8 mouse cellular contexts compared by ENCODE assay signal in the genomic region with DNA sequence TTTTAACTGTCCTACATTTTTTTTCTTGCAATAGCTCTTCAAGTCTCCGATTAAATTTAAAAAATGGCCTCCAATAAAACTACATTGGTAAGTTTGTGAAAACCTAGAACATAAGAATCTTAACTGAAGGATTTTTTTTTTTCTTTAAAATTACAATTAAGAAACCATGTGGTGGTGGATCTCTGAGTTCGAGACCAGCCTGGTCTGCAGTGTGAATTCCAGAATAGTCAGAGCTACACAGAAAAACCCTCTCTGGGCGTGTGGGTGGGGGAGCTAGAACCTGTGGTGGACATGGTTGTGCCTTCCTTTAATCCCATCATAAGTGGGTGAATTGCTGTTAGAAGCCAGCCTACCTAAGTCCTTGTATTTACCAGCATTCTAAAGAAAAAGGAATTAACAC.
DNase-seq lines count a peak whose midpoint lies in the region.

No protein-coding gene starts in this region.

- peak; percentile 43 to 46 for DNase-seq in cerebellum, postnatal 10 days
- DNase-seq in cerebellum, adult 11 months, result no peak
- DNase-seq in thymus, postnatal 4 days, result peak; percentile 42
- no peak for DNase-seq in thymus, postnatal 10 days (ENCODE audit: low spot score in 2 of 2)
- DNase-seq in liver, result peak; percentile 35
- no peak for DNase-seq in natural killer cell, adult 2 months (ENCODE audit: low spot score in 2 of 2)
- DNase-seq in spleen, adult 12 weeks (ENCODE audit: low spot score), result no peak
- no peak for DNase-seq in kidney, postnatal 14 days

Comparison
In these comparisons a context has a peak if more than half of its experiments do, and no peak if none do; other contexts are left out.
1. DNase-seq: peak in cerebellum, postnatal 10 days (2 of 2), thymus, postnatal 4 days (single experiment) and liver (single experiment); none in cerebellum, adult 11 months (single experiment), thymus, postnatal 10 days (0 of 2), natural killer cell, adult 2 months (0 of 2), spleen, adult 12 weeks (single experiment) and kidney, postnatal 14 days (single experiment).